Mouse (Mus musculus): ENCODE data around the gene Heatr3.

GRCm38 (mm10) chr8:88118456-88119036 is 19.1 kb upstream of the Heatr3 start, which contains the start of gene Cnep1r1:
- TF ChIP-seq CTCF (IDR thresholded peaks at IDR 0.05; ENCODE audit: borderline replicate concordance, extremely low read depth, insufficient read depth, insufficient read length), result peak; percentile 78
- peak; percentile 87 for TF ChIP-seq POLR2A (IDR thresholded peaks at IDR 0.05; ENCODE audit: borderline replicate concordance, extremely low read depth, insufficient read depth, insufficient read length, poor library complexity, severe bottlenecking)

All from brain, embryonic 14.5 days (tissue).